Mouse (Mus musculus) layer of hippocampus, adult 9-10 months (tissue): ENCODE measurements at regions not wholly inside any gene's neighbourhood (a gene's known extent, or its start where the extent isn't known, plus 50 kb on each side); places are given as distances from the start of the nearest gene placed in this dataset.

Source experiments
- DNase-seq: peaks from one replicate; pipeline ENCODE4 v3.0.0; 2022; ENCODE audit warnings: low spot score

DNA sequence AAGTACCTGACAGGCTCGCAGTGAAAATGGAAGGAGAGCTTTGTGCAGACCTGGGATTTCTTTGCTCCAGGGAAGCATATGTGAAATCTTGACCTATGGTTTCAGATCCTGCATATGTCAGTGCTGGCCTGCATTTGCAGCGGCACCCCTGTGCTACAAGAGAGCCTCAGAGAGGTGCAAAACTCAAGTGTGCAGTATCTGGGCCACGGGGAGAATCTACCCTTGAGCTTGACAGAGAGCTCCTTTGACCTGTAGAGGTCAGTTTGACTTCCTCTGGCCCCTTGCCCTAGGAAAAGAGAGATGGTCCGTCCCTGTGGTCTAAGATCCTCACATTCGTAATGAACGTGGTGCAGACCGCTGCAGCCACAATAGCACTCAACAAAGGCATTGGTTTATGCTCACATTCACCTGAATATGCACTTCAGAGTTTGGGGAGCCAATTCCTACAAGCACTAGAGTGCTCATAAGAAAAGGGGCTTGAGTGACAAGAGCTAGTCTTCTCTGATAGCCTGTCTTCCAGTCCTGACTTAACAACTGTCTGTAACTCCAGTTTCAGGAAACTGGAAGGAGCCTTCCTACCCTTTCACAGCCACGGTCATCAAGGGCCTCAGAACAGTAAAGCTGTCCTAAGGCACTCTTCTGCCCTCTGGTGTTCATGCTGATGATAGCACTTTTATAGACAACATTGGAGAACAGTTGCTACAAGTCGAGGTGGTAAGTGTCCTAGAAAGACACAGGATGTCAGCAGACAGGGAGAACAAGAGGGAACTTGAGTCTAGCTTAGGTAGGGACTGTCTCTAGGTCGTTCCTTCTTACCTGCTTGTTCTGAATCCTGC is 200.0 kb upstream of the Apob start:
- DNase-seq: peak; percentile 77

DNA sequence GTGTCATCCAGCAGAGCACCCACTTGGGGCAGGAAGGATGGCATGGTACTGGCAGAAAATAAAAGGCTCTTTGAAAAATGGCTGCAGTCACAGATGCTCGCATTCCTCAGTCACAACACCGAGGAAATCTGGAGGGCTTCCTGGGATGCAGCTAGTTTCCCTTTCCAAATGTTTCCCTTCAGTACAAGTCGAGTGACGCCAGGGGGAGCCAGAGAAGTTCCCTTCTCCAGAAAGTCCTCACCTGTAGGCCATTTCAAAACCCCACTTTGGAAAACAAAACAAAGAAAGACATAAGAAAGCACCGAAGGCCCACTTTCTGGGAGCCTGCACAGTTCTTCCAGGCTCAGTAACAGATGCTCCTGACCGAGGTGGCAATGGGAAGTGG is 199.4 kb upstream of the Apob start:
- DNase-seq: no peak

DNA sequence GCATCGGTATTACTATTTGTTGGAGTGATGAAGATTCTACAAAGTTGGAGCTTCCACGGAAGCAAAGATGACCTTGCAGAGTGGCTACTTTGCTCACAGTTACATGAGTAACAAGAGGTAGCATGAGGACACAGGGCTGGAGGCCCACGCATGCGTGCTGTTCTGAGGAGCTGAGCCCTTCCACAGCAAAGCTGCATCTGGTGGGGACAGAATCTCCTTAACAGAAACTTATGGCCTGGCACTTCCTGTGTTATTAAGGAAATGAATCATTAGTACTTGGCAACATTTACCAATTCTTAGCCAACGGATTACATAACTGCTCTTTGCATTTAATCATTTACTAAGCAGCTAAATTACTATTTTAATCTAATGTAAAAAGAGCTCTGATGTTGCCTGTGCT is 160.8 kb upstream of the Apob start:
- peak; percentile 30 for DNase-seq

DNA sequence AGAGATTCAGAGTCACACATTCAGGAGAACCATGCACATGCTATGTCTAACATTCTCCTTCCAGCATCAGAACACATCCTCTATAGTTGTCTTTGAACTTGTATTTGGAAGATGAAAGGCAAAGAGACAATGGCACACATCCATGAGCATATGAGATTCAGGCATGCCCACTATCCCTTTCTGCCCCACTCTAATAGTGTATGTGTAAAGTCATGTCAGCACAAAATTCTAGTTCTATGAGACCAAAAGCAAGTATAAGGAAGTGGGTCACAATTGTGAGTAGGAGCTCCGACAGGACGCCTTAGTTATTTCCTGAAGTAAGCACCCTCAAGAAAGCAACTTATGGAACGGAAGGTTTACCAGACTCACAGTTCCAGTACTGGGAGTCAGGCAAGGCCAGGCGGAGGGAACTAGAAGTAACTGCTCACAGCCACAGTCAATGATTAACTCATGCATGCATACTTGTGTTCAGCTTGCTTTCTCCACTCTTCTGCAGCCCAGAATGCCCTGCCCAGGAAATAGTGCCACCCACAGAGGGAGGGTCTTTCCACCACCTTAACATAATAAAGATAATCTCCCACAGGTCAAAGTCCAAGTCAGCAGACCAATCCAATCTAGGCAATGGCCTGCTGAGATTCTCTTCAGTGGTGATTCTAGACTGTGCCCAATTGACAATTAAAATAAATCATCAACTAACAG is 157.3 kb upstream of the Apob start:
- DNase-seq: no peak

DNA sequence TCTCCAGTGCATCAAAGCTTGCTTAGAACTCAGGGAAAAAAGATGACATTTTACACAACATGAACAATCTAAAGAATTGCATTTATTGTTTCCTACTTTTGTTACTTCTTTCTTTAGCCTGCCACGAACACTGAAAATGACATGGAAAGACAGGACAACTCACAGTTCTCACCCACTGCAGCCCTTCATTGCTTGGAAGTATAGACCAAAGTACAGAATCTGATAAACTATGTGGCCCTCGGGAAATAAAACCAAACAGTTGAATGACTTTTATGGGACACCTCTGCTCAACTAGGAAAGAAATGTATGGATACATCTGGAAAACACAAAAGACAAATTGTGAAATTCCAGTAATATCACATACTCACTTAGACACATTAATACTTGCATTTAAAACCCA is 156.7 kb upstream of the Apob start:
- no peak for DNase-seq

DNA sequence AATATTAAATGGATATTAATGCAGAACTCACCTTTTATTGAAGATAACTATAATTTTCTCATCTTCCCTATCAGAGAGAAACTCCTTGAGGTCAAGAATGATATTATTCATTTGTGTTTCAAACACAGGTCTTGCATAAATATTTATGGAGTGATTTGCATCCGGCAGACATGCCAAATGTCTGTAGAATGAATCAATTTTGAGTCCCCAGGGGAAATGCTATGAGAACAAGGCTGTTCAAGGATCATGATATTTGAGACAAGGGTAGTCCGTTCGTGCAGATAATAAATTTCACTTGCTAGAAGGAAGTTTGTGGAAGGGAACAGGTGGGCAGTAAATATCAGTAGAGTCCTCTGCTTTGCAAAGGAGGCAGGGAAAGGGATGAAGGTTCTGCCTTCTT is 141.7 kb upstream of the Apob start:
- DNase-seq: no peak

DNA sequence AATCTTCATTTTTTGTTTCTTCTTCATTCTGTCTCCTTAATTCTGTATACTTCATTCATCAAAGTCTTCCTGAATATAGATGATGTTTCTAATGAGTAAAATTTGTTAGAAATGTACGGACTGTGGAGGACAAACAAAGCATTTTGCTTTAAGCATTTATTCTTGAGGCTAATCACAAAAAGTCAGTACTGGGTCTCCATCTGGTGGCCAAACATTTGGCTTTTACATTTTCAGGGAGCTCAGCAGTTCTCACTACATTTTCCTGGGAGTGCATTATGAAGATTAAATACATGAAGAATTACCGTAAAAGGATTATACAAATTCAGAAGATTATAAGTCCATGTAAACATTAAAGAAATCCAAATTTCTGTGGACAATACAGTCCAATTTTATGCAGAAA is 123.6 kb upstream of the Apob start:
- no peak for DNase-seq

DNA sequence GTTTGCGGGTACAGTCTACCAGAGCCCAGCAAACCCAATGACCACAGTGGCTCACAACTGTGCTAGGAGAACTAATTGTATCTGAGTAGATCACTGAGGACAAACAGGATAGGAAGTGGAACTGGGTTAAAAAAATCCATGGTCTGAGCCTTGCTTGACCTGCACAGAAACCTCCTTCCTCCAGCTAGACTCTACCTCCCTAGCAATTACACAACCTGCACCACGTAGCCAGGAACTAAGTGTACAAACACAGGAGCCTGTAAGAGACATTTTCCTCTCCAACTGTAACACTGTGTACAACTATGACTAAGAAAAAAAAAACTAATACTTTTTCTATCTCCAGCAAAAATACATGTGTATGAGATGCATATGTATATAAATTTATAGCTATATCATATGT is 121.8 kb upstream of the Apob start:
- no peak for DNase-seq

DNA sequence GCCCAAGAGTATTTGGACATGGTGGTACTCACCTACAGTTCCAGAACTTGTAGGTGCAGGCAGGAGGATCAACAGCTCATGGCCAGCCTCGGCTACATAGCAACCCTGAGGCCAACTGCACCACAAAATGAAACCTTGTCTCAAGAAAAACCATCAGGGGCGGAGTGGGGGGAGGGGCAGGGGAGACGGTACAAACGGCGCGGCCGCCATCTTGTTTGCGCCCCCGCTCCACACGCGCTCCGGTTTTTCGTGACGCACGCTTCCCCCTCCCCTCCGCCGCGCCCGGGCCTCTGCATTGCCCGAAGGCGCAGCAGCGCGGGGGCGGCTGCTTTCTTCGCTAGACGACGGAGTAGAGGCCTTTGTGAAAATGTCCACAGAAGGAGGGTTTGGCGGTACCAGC is 117.9 kb upstream of the Apob start:
- DNase-seq: no peak

DNA sequence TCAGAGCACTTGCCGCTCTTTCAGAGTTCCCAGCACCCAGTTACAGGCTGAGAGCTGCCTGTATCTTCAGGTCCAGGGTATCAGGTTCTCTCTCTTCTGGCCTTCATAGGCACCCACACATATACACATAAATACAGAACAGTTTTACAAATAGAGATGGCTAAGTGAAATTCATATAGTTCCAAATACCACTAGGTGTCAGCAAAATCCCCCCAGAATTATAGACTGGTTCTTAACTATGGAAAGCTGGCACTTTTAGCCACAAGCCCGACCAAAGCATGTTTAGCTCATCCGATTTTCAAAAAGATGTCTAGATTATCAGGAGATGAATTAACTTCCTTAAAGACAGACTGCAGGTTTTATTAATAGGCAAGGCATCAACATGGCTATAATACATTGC is 107.4 kb upstream of the Apob start:
- DNase-seq: no peak

DNA sequence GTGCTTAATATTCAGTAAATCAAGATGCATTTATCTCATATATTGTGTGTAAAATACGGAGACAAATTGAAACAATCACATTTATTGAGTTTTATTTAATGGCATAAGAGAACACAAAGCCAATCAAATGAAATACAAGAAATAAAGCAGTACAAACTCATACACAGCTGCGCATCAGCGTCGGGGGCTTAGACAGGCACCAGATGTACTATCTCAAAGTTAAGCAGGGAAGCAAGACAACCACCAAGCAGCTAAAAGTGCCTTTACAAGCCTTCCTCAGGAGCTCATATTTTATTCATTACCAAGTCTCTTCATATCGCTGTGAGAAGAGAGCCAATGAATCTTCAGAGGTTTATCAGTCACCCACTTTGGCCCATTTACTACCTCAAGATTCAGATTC is 107.0 kb upstream of the Apob start:
- DNase-seq: no peak

DNA sequence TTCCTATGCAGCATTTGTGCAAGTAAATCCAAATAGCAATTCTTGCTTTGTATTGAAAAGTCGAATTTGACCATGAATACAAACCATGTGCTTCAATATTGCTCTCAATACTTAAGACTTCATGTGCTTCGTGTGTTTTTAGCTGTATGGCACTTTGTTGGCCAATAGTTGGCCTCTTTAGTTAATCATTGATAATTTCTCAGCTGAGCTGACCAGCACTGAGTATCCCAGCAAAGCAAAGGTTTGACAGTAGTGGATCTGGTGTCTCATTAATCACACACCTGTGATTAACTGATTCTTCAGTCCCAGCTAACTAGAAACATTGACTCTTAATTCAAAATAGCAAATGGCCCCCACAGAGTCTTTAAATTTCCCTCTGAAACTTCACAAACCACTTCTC is 102.0 kb upstream of the Apob start:
- no peak for DNase-seq

DNA sequence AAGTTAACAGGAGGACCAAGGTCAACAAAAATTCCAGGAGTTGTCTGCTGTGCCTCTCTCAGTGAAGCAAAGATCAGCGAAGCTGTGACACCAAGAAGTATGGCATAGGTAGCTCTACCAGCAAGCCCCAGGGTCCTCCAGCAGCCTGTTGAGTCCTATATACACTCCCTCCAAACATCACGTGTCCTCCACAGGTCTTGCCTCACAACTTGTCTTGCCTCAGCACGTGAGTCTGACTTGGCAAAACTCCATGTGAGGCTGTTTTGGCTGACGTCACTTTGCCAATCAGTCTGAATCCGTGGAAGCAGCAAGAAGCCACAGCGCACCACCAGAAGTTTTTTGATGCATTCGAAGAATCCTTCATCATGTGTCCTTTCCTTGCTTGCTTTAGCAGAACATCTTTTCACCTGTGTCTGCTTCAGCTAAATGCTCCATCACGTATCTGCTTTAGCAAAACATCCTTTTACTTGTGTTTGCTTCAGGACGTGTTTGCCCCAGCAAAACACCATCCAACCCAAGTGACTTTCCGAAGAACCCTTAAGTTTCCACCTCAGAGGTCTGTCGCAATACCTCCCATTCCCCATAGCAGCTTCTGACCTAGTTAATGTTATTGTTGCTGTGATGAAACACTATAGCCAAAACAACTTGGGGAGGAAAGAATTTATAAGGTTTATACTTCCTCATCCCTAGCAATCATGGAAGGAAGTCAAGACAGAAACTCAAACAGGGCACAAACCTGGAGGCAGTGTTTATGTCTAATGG is 101.0 kb upstream of the Apob start:
- DNase-seq: no peak

DNA sequence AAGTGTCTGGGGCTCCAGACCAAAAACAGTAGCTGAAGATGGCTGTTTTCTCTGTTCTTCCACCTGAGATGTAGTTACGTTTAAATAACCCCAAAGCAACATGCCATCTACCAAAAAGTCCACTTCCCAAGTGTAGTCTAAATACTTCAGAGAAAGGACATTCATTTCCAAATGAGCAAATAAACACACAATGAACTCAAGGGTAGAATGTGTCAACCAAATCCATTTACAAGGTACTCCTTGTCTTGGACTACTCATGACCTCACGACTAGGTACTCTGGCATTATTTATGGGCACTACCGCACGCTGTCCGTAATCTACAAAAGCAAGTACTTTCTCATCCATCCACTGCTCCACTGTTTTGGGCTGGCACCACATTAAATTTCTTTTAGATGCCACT is 98.7 kb upstream of the Apob start:
- DNase-seq: no peak

DNA sequence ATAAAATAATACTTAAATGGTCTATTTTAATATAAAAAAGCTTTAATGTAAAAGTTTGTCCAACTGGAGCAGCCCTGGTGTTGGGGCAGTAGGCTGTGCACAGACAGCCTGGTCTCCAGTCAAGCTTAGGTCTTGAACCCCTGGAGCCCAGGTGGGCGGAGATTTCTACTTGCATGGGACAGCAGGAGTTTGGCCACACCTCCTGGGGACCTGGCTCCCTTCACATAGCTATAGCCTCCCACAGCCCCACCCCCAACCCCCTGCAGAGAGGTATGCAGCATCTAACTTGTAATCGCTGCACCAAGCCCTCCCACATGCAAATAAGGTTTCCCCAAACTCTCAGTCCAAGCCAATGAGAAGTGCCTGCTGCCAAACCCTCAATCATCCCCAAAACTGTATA is 81.3 kb upstream of the Apob start:
- DNase-seq: no peak

DNA sequence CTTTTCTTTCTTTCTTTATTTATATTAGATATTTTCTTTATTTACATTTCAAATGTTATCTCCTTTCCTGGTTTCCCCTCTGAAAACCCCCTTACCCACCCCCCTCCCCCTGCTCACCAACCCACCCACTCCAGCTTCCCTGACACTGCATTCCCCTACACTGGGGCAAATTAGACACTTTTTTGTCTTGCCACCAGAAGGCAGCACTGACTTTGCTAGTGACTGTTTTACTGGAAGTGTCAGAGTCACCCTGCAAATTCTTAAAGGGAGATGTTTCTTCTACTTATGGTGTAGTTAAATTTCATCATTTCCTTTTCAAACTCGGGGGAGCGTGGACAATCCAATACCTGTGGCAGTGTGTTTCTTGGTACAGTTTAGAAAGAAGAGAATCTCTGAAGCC is 72.1 kb upstream of the Apob start:
- no peak for DNase-seq

DNA sequence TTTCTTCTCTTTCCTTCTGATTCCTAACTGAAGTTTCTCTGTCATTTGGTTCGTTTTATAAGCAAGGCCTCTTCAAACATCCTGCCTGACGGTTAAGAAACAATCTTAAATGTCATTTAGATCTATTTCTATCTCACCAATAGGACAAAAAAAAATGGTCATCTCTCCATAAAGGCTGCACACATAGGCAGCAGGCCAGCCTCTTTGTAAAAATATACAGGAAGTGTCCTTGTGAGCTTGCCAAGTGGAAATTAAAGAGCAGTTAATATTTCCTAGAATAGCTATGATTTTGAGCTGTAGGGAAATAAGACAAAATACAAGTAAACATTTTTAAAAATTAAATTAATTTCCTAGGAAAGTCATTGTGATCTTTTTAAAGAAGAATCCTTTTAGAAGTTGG is 70.6 kb upstream of the Apob start:
- no peak for DNase-seq

DNA sequence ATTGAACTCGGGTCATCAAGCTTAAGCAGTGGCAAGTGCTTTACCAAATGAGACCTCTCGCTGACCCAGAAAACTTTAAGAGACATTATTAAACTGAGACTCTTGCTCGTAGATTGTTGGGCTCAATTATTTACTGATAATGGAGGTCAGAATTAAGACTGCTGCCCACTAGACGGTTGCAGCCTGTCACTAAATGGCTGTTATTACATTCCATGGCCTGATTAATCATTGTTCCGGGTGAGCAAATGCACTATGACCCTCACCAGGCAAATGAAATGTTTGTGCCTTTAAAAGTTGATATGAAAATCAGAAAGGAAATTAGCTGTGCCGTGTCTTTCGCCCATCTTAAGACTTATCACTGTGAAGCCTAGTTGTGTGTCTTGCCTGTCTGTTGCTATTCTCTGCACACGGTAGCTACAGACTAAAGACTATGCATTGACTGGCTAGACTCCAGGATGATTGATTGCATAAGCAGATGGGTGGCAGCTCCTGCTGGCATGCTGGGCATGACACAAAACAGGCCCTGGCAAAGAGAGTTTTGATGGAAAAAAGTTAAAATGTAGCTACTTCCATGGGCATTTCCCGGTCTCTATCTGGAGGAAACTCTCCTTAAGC is 67.6 kb upstream of the Apob start:
- DNase-seq: no peak

DNA sequence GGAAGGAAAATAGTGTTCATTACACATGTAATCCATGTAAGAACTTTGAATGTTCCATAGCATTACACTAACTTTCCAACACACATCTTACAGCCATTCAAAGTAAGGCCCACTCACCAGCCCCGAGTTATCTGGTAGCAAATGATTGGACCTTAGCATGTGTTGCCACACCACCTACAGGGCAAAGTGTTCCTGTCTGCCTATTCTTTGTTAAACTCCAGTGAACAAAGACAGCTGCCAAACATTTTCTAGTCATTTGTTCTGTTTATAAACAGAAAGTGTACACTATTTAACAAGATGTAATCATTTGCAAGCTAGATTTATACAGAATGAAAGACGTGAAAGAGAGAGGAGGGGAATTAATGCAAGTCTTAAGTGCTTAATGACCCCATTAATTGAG is 66.9 kb upstream of the Apob start:
- DNase-seq: no peak

DNA sequence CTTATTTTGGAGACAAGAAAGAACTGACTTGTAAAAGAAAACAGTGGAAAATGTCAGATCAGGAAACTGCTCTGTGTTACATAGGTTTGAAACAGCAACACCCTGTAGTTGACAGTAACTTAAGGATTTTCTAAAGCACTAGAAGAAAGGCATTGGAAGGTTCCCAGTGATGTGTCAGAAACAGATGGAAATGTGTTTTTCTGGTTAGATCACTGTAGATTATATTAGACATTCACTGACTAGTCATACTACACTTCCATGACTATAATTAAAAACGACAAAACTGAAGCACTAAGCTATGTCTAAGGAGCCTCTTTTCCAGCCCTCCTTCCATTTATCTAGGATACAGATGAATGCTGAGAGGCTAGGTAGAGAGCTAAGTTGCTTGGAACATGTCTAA is 59.1 kb upstream of the Apob start:
- no peak for DNase-seq

DNA sequence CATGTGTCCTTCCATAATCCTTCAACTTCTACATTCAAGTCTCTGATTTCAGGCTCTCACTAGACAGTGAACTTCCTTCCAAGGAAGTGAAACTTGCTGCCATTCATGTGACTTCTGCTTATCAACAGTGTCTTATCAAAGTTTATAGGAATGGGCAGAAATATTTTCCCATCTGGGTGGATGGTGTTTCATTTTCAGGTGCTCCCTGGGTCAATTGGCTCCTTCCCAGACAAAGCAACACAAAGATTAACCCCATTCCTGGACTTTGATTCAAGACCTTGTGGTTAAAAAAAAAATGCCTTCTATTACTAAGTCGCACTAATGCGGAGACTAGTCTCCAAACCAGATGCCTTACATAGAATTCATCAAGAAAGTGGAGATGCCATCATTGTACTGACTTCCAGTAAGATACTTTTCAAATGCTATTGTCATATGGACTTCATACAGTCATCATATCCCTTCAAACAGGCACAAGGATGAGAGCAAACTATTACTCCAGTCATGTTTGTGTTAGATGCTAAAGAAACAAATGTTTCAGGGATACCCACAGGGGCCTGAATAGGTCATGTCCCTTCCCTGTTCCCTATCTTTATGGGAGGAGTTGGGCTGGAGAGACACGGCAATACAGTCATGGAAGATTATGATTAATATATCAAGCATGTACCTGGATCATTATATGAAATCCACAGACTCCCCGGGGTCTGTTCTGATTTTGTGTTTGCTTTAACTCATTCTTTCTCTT is 58.3 kb upstream of the Apob start:
- DNase-seq: no peak

DNA sequence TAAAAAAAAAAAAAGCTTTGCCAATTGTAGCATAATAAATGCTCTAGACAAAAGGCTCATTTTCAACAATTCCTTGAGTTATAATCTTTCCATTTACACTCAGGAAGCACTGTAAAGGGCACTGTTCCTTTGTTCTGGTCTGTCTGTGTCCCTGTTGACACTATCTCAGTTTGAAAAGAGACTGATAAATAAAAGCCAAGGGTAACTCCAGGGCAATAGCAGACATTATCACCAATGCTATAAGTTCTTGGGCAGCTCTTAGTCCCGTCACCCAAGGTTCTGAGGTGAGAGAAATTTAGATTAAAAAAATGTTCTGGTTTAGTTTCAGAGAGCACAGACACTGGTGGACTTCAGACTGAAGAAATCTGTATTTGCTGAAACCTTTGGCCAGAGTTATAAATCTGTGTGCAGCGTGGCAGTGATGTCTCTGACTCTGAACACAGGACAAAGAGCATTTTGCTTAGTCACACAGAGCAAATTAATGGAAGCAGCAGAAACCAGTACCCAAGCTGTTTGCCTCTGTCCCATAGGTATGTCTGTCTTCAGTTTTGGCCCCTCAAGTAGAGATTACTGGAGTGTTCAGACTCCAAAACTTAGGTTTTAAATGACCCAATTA is 57.6 kb upstream of the Apob start:
- no peak for DNase-seq
